Mouse (Mus musculus) gastrocnemius, postnatal 36 days (tissue): ENCODE measurements around the gene Dnaaf2. TPM values are rescaled to one million over a fixed set of nuclear protein-coding genes. Genes with fewer than 3 reads are reported as not detected.
"Not testable (repeated sequence)": the region's sequence is repeated elsewhere in the genome, so short reads cannot be mapped to it uniquely, and the experiment has no call there.

ENCODE experiments used
- DNase-seq, 2 experiments: peaks; one replicate each; pipeline ENCODE4 v3.0.0; 2022
- intact Hi-C: fragments of 180-260 bp; cut with DNase I; formaldehyde crosslinking; loops from one replicate; pipeline ENCODE4 v1.15.1; 2025
- total RNA-seq, 2 experiments: library from RNA; stranded (reverse); gene quantifications; 2 replicates each; pipeline ENCODE4 v1.2.3; 2021

Gene Dnaaf2
- total RNA-seq, 2 experiments from 2014 or later = 0.33 to 0.44 TPM

- intact Hi-C loops = no loop called here
- peak; percentile 77 to 92 for DNase-seq
These were observed 29.6 kb downstream of the Dnaaf2 start, which contains the start of gene Lrr1 for GRCm38 (mm10) chr12:69168461-69169106. Gene Lrr1 (plus strand): TSS chr12:69168814.

- DNase-seq = no peak
- intact Hi-C loops = no loop called here
These were observed 30.4 kb downstream of the Dnaaf2 start for GRCm38 (mm10) chr12:69167656-69168460.

GRCm38 (mm10) chr12:69166861-69167581 lies 31.2 kb downstream of the Dnaaf2 start:
- intact Hi-C loops, DNase-seq: not testable (repeated sequence)

GRCm38 (mm10) chr12:69164904-69165303 lies 33.3 kb downstream of the Dnaaf2 start:
- intact Hi-C loops = no loop called here
- no peak for DNase-seq

- intact Hi-C loops, DNase-seq: not testable (repeated sequence)
These were observed 34.6 kb downstream of the Dnaaf2 start for GRCm38 (mm10) chr12:69163586-69163985.

GRCm38 (mm10) chr12:69160677-69161076 lies 37.6 kb downstream of the Dnaaf2 start:
- DNase-seq, intact Hi-C loops: not testable (repeated sequence)

DNA sequence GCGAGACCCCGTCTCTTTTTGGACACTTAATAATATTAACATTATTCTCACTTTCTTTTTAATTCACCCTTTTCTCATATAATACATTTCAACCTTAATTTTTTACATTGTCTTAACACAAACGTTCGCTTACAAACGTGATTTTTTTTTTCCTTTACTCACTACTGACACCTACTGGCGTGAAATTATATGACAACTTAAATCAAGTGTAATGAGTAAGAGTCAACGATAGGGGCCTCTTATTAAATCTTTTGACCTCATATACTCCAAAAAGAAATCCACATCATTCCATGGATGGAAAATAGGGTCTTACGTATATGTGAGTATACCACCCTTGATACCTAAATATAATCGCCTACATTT lies 38.7 kb downstream of the Dnaaf2 start:
- no peak for DNase-seq
- intact Hi-C loops = no loop called here

GRCm38 (mm10) chr12:69158765-69159577 lies 39.3 kb downstream of the Dnaaf2 start, which contains the start of gene Rps29:
Gene Rps29 (minus strand): TSS chr12:69159186.
- DNase-seq = peak; percentile 93 to 96
- intact Hi-C loops = not testable (repeated sequence)

GRCm38 (mm10) chr12:69158366-69158764 lies 39.9 kb downstream of the Dnaaf2 start:
- DNase-seq = no peak
- intact Hi-C loops = no loop called here

DNA sequence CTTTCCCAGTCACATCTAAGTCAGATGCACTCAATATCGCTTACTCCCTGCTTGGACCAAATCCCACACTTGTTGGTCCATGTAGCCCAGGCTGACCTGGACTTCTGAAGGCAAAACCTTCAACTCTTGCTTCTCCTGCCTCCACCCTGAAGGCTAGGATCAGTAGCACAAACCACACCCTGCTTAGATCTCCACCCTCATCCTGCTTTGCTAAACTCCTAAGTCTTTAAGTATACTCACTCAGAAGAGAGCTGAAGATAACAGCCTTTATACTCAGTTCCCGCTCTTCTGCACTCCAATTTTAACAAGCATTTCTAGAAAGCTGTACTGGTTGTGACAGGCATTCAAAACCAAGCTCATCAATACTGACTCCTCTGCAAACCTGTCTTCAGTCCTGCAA lies 41.1 kb downstream of the Dnaaf2 start:
- intact Hi-C loops = no loop called here
- no peak for DNase-seq

DNA sequence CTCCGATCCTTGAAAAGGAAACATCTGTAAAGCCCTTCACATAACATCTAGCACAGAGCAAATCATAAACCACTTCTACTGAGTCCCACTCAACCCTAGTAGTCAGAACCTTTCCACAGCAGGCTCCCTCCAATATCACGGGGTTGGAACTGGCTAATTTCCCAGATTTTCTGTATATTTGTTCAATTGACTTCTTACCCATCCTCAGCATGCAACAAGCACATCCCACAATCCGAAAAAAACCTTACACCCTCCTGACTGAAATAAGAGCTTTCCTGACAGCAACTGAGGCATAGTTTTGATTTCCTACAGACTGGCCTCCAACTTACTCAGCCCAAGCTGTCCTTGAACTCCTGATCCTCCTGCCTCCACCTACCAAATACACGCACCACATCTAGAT lies 41.8 kb downstream of the Dnaaf2 start:
- intact Hi-C loops = no loop called here
- DNase-seq = no peak

- no peak for DNase-seq
- intact Hi-C loops = no loop called here
These were observed 42.3 kb downstream of the Dnaaf2 start for GRCm38 (mm10) chr12:69155923-69156322.

DNA sequence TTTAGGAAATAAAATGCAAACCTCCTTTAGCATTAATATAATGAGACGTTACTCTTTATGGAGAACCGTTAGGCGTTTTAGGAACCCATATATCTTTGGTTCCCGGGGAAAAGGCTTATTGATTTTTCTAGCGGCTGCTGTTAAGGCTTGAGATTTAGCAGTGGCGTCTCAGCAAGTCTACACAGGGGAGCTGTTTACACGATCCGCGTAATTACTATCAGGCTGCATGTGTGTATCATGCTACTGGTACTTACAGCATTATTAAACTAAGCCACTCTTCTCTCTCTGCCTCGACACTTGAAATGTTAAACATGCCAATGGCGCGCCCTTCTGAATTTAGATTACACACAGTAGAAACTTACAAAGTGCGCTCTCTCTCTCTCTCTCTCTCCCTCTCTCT lies 48.2 kb downstream of the Dnaaf2 start:
- DNase-seq = no peak
- intact Hi-C loops = no loop called here

DNA sequence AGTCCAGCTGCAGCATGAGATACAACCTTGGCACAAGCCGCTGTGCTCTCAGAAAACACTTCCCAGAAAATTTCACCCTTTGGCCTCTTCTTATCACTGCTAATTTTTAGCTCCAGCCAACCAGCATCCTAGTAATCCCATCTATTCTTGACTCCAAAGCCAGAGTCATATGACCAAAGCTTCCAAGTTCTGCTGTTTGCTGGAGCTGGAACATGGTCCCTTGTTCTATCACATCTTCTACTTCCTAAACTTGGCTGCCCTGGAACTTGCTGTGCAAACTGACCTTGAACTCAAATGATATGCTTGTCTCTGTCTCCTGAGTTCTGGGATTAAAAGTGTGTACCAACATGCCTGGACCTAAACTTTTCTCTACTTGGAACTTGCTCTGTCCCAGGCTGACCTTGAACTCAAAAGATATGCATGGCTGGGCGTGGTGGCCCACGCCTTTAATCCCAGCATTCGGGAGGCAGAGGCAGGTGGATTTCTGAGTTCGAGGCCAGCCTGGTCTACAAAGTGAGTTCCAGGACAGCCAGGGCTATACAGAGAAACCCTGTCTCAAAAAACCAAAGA lies 51.0 kb downstream of the Dnaaf2 start:
- intact Hi-C loops = no loop called here

GRCm38 (mm10) chr12:69143460-69143859 lies 54.8 kb downstream of the Dnaaf2 start:
- intact Hi-C loops = no loop called here
- no peak for DNase-seq

More for the DNA sequence above, 51.0 kb downstream of the Dnaaf2 start:
- DNase-seq = no peak

GRCm38 (mm10) chr12:69139841-69140240 lies 58.4 kb downstream of the Dnaaf2 start:
- DNase-seq = no peak
- intact Hi-C loops = no loop called here

GRCm38 (mm10) chr12:69139201-69139600 lies 59.0 kb downstream of the Dnaaf2 start:
- DNase-seq = no peak
- intact Hi-C loops = no loop called here
